Mouse (Mus musculus) embryonic facial prominence, embryonic 13.5 days (tissue): ENCODE data around the gene Cbfa2t2. TPM values are rescaled to one million over a fixed set of nuclear protein-coding genes. Genes with fewer than 3 reads are reported as not detected.

ENCODE experiments used
- ATAC-seq: fragments of 200-750 bp; cut with Nextera tagmentation; 2 replicates; pipeline ENCODE4 v1.8.0; 2017; ENCODE audit warnings: low read depth; ENCODE audit not compliant: insufficient number of reproducible peaks, insufficient read depth, low FRiP score, low TSS enrichment
- H3K27ac ChIP-seq: fragments of 300-500 bp; sonication (generic); 2 replicates; pipeline ENCODE4 v1.5.1; 2015; ENCODE audit warnings: moderate library complexity, mild to moderate bottlenecking, inconsistent platforms
- H3K27me3 ChIP-seq: fragments of 300-500 bp; sonication (generic); 2 replicates; pipeline ENCODE4 v1.6.1; 2015; ENCODE audit warnings: mild to moderate bottlenecking, inconsistent platforms
- H3K36me3 ChIP-seq: fragments of 300-500 bp; sonication (generic); 2 replicates; pipeline ENCODE4 v1.6.1; 2015; ENCODE audit warnings: mild to moderate bottlenecking, inconsistent platforms
- H3K4me1 ChIP-seq: fragments of 300-500 bp; sonication (generic); 2 replicates; pipeline ENCODE4 v1.6.1; 2015; ENCODE audit warnings: inconsistent platforms
- H3K4me2 ChIP-seq: fragments of 300-500 bp; sonication (generic); 2 replicates; pipeline ENCODE4 v1.6.1; 2015; ENCODE audit warnings: moderate library complexity, mild to moderate bottlenecking, inconsistent platforms
- H3K4me3 ChIP-seq: fragments of 300-500 bp; sonication (generic); 2 replicates; pipeline ENCODE4 v1.5.1; 2015; ENCODE audit warnings: mild to moderate bottlenecking, inconsistent platforms
- H3K9ac ChIP-seq: fragments of 300-500 bp; sonication (generic); 2 replicates; pipeline ENCODE4 v1.6.1; 2015; ENCODE audit warnings: mild to moderate bottlenecking, inconsistent platforms
- H3K9me3 ChIP-seq: fragments of 300-500 bp; sonication (generic); 2 replicates; pipeline ENCODE4 v1.6.1; 2016; ENCODE audit warnings: inconsistent platforms
- WGBS: fragments of 180-500 bp; shearing (Covaris S2); methylation state at CpG from one replicate; pipeline ENCODE4 v1.1.7; 2015; ENCODE audit warnings: mixed read lengths; 5-methylcytosine and 5-hydroxymethylcytosine counted together
- polyA plus RNA-seq: library from polyadenylated mRNA; unstranded; fragments of >200 nt; fragmentation: Nextera tagmentation; extraction: Ambion mirVana; gene quantifications from 2 replicates; pipeline ENCODE4 v1.2.1, GENCODE M21; 2015

Cbfa2t2 gene
- polyA plus RNA-seq, 1 experiment from 2014 or later, result 54.0 TPM

GRCm38 (mm10) chr2:154517424-154517823, 81.1 kb downstream of the Cbfa2t2 start:
- no peak for ATAC-seq
- H3K4me1 ChIP-seq, result no peaks in the 10 kb centered on the region

GRCm38 (mm10) chr2:154521449-154521848, 85.2 kb downstream of the Cbfa2t2 start:
- H3K36me3 ChIP-seq, result peaks cover 74% of the 10 kb centered on the region
- no peak for ATAC-seq
- no peaks in the 10 kb centered on the region for H3K4me1 ChIP-seq

More at GRCm38 (mm10) chr2:154517424-154517823, 81.1 kb downstream of the Cbfa2t2 start:
- 92% methylated on average over 5 of the region's 5 CpGs for WGBS
- peaks cover 56% of the 10 kb centered on the region for H3K36me3 ChIP-seq
- H3K9me3 ChIP-seq, result no peaks in the 10 kb centered on the region
- H3K27me3 ChIP-seq, result no peaks in the 10 kb centered on the region
- no peak overlapping the region for H3K27ac ChIP-seq
- no peak overlapping the region for H3K4me3 ChIP-seq
- no peak overlapping the region for H3K9ac ChIP-seq
- H3K4me2 ChIP-seq, result no peak overlapping the region

DNA sequence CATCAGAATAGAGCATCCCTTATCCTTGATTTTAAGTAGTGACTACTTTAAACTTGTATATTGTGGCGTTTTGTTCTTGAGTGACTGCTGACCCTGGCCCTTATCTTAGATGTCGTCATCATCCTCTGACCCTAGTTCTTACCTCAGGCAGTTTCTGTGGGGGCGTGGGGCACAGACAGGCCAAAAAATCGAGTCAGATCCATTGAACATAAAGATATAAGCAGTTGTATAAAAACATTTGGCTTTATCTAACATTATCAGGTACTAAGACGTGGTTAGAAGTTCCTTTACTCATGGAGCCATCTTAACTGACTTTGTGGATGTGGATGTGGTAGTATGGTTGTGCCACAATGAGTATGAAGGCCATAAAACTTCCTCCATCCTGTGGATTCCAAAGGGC, 86.1 kb downstream of the Cbfa2t2 start:
- H3K27me3 ChIP-seq, result no peaks in the 10 kb centered on the region
- H3K27ac ChIP-seq, result no peak overlapping the region
- peaks cover 76% of the 10 kb centered on the region for H3K36me3 ChIP-seq
- H3K4me2 ChIP-seq, result no peak overlapping the region
- 93% methylated on average over 5 of the region's 5 CpGs for WGBS
- ATAC-seq, result no peak
- H3K4me1 ChIP-seq, result no peaks in the 10 kb centered on the region
- H3K4me3 ChIP-seq, result no peak overlapping the region
- no peaks in the 10 kb centered on the region for H3K9me3 ChIP-seq
- H3K9ac ChIP-seq, result no peak overlapping the region

More at GRCm38 (mm10) chr2:154521449-154521848, 85.2 kb downstream of the Cbfa2t2 start:
- H3K9me3 ChIP-seq, result no peaks in the 10 kb centered on the region
- no peak overlapping the region for H3K27ac ChIP-seq
- H3K27me3 ChIP-seq, result no peaks in the 10 kb centered on the region
- H3K9ac ChIP-seq, result no peak overlapping the region
- H3K4me3 ChIP-seq, result no peak overlapping the region
- no peak overlapping the region for H3K4me2 ChIP-seq

- no peak for ATAC-seq
- no peak overlapping the region for H3K4me2 ChIP-seq
- H3K9ac ChIP-seq, result no peak overlapping the region
- H3K4me3 ChIP-seq, result no peak overlapping the region
- H3K27me3 ChIP-seq, result no peaks in the 10 kb centered on the region
- H3K4me1 ChIP-seq, result no peaks in the 10 kb centered on the region
- no peaks in the 10 kb centered on the region for H3K9me3 ChIP-seq
- peaks cover 79% of the 10 kb centered on the region for H3K36me3 ChIP-seq
- no peak overlapping the region for H3K27ac ChIP-seq
- WGBS, result 93% methylated on average over 2 of the region's 2 CpGs
These were observed 89.0 kb downstream of the Cbfa2t2 start for GRCm38 (mm10) chr2:154525285-154525684.

GRCm38 (mm10) chr2:154526531-154526930, 90.2 kb downstream of the Cbfa2t2 start:
- H3K4me2 ChIP-seq, result no peak overlapping the region
- ATAC-seq, result no peak
- H3K4me1 ChIP-seq, result no peaks in the 10 kb centered on the region
- no peaks in the 10 kb centered on the region for H3K9me3 ChIP-seq
- WGBS, result 74% methylated on average over 3 of the region's 3 CpGs
- peaks cover 81% of the 10 kb centered on the region for H3K36me3 ChIP-seq
- H3K4me3 ChIP-seq, result no peak overlapping the region
- H3K27ac ChIP-seq, result no peak overlapping the region
- no peaks in the 10 kb centered on the region for H3K27me3 ChIP-seq
- H3K9ac ChIP-seq, result no peak overlapping the region

DNA sequence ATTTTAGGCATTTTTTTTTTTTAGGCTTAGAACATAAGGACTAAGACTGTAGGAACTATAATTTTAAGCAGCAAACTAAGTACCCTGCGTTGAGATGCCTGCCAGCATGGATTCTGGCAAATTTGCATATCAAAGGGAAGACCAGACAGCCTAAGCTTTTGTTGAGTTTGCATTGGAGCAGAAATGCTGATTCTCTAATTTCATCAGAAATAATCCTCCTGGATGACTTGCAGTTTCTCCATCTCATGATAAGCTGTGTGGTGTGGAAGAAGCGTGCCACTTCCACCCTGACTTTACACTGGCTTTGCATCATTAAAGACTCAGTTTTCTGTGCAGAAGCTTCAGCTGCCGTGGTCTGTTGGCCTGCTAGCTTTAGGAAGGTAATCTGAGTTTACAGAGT, 96.6 kb downstream of the Cbfa2t2 start:
- H3K4me1 ChIP-seq, result no peaks in the 10 kb centered on the region
- no peaks in the 10 kb centered on the region for H3K27me3 ChIP-seq
- H3K9me3 ChIP-seq, result no peaks in the 10 kb centered on the region
- no peak overlapping the region for H3K4me3 ChIP-seq
- no peak overlapping the region for H3K4me2 ChIP-seq
- H3K36me3 ChIP-seq, result peaks cover 84% of the 10 kb centered on the region
- no peak for ATAC-seq
- WGBS, result 71% methylated on average over 3 of the region's 3 CpGs
- H3K27ac ChIP-seq, result no peak overlapping the region
- H3K9ac ChIP-seq, result no peak overlapping the region

- ATAC-seq, result no peak
These were observed 98.5 kb downstream of the Cbfa2t2 start for GRCm38 (mm10) chr2:154534704-154535270.

GRCm38 (mm10) chr2:154538310-154538709, 102.0 kb downstream of the Cbfa2t2 start:
- Histone ChIP-seq H3K27ac (no peak overlapping the region), H3K4me1 (no peaks in the 10 kb centered on the region), H3K27me3 (no peaks in the 10 kb centered on the region), H3K9me3 (no peaks in the 10 kb centered on the region), H3K9ac (no peak overlapping the region), H3K36me3 (peaks cover 64% of the 10 kb centered on the region), H3K4me3 (no peak overlapping the region), H3K4me2 (no peak overlapping the region)
- no peak for ATAC-seq
- WGBS, result 71% methylated on average over 2 of the region's 2 CpGs

More at GRCm38 (mm10) chr2:154534704-154535270, 98.5 kb downstream of the Cbfa2t2 start:
- Histone ChIP-seq H3K36me3 (peaks cover 78% of the 10 kb centered on the region), H3K9me3 (no peaks in the 10 kb centered on the region), H3K4me2 (no peak overlapping the region), H3K4me1 (no peaks in the 10 kb centered on the region), H3K27ac (no peak overlapping the region), H3K9ac (no peak overlapping the region), H3K27me3 (no peaks in the 10 kb centered on the region), H3K4me3 (no peak overlapping the region)
- 93% methylated on average over 12 of the region's 12 CpGs for WGBS

DNA sequence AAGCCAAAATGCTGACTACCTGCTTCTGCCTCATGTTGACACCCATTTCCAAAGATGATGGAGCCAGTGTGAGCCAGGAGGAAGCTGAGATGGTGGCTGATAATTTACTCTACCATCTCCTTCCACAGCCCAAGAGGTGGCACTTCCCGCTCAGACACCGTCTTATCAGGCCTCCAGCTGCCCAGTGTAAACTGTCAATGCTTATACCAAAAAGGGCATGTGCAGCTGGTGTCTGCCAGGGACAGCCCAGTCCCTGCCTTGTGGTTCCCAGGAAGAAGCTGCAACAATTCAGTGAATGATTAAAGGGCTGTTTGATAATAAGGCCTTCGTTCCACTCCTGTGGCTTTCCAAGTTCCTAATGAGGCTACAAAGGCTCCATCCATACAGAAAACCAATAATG, 102.4 kb downstream of the Cbfa2t2 start:
- ATAC-seq, result no peak
- 73% methylated on average over 3 of the region's 3 CpGs for WGBS
- Histone ChIP-seq H3K4me1 (no peaks in the 10 kb centered on the region), H3K9ac (no peak overlapping the region), H3K4me2 (no peak overlapping the region), H3K9me3 (no peaks in the 10 kb centered on the region), H3K4me3 (no peak overlapping the region), H3K27me3 (no peaks in the 10 kb centered on the region), H3K36me3 (peaks cover 60% of the 10 kb centered on the region), H3K27ac (no peak overlapping the region)

DNA sequence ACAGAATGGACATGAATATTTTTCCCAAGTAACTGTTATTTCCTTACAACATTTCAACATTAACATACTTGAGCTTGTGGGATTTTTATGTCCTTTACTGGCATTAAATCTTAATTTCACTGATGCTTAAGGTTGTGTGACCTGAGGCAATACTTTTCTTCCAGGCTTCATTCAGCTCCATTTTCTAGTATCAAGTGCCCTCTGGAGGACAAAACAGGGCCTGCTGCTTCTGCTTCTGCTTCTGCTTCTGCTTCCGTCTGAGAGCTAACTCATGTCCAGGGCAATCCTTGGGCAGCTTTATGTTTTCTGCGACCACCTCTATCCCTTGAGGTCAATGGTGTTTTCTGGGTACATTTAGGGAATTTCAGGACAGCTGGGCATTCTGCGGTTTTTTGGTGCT, 103.4 kb downstream of the Cbfa2t2 start:
- Histone ChIP-seq H3K4me1 (no peaks in the 10 kb centered on the region), H3K9me3 (no peaks in the 10 kb centered on the region), H3K36me3 (peaks cover 50% of the 10 kb centered on the region), H3K9ac (no peak overlapping the region), H3K27ac (no peak overlapping the region), H3K4me3 (no peak overlapping the region), H3K27me3 (no peaks in the 10 kb centered on the region), H3K4me2 (no peak overlapping the region)
- ATAC-seq, result no peak
- 79% methylated on average over 3 of the region's 3 CpGs for WGBS

DNA sequence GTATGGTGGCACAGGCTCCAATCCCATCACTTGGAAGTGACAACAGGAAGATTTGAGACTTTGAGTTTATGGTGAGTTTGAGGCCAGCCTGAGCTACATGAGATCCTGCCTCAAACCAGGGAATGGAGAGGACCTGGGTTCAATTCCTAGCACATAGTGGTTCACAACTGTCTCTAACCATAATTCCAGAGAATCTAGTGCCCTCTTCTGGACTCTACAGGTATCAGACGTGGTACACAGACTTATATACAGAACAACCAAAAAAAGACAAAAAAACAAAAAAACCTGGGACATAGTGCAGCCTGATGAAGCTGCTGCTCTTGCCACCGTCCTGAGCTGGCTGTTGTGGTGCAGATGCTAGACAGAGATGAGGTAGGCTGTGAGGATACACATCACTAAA, 105.3 kb downstream of the Cbfa2t2 start:
- no peak for ATAC-seq
- H3K4me3 ChIP-seq, result no peak overlapping the region
- no peaks in the 10 kb centered on the region for H3K27me3 ChIP-seq
- no peaks in the 10 kb centered on the region for H3K9me3 ChIP-seq
- H3K4me2 ChIP-seq, result no peak overlapping the region
- 82% methylated on average over 2 of the region's 2 CpGs for WGBS
- no peak overlapping the region for H3K27ac ChIP-seq
- H3K4me1 ChIP-seq, result no peaks in the 10 kb centered on the region
- peaks cover 32% of the 10 kb centered on the region for H3K36me3 ChIP-seq
- H3K9ac ChIP-seq, result no peak overlapping the region

- H3K4me2 ChIP-seq, result no peak overlapping the region
- H3K9me3 ChIP-seq, result no peaks in the 10 kb centered on the region
- ATAC-seq, result no peak
- WGBS, result 89% methylated on average over 9 of the region's 9 CpGs
- peaks cover 15% of the 10 kb centered on the region for H3K36me3 ChIP-seq
- H3K9ac ChIP-seq, result no peak overlapping the region
- H3K4me3 ChIP-seq, result no peak overlapping the region
- H3K27ac ChIP-seq, result no peak overlapping the region
- H3K27me3 ChIP-seq, result no peaks in the 10 kb centered on the region
- peaks cover 3% of the 10 kb centered on the region for H3K4me1 ChIP-seq
These were observed 107.5 kb downstream of the Cbfa2t2 start for GRCm38 (mm10) chr2:154543567-154544347.
